Mouse (Mus musculus): ENCODE measurements around the gene Mri1. TPM values are rescaled to one million over a fixed set of nuclear protein-coding genes. Genes with fewer than 3 reads are reported as not detected.

Gene Mri1
- polyA plus RNA-seq, 1 experiment, result 10.0 TPM

DNA sequence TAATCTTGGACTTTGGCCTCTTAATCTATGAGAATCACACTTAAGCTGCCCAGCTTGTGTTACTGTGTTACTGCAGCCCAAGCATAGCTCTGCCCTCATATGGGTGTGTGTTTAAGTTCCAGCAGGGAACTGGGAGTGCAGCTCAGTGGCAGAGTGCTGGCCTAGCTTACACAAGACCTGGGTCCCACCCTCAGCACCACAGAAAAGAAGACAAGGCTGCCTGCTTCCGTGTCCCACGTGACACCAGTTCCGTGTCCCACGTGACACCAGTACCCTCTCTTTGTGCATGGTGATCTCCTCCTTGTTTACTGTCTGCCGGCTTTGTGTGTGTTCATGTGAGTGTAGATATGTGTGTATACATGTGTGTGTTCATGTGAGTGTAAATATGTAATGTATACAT is 39.0 kb downstream of the Mri1 start:
- Histone ChIP-seq H3K4me3 (ENCODE audit: insufficient read depth, low read length) (no peak overlapping the region), H3K27ac (ENCODE audit: insufficient read depth, low read depth, low read length) (no peak overlapping the region), H3K4me1 (ENCODE audit: control insufficient read depth, insufficient read depth, low read length) (peaks cover 32% of the 10 kb centered on the region)
- no peak for TF ChIP-seq CTCF (IDR thresholded peaks at IDR 0.05; ENCODE audit: low read depth, low read length)
- no peak for TF ChIP-seq POLR2A (IDR thresholded peaks at IDR 0.05; ENCODE audit: borderline replicate concordance, low read depth, low read length)

DNA sequence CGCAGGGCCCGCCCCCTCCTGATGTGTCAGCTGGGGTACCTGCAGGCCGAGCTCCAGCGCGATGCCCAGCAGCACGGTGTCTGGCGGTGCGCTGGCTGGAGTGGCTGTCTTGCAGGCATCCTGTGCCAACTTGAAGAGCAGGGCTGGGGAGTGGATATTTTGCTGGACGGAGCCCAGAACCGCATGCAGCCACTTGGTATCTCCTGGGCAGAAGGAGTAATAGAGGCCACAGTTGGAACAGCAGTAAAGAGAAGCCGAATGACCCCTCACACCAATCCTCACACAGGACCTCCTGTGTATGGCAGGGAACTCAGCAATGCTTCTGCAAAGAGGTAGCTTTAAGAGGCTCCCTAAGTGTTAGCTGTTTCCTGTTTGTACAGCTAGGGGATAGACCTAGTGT is 39.9 kb downstream of the Mri1 start:
- Histone ChIP-seq H3K4me1 (ENCODE audit: control insufficient read depth, insufficient read depth, low read length) (peaks cover 25% of the 10 kb centered on the region), H3K27ac (ENCODE audit: insufficient read depth, low read depth, low read length) (no peak overlapping the region), H3K4me3 (ENCODE audit: insufficient read depth, low read length) (no peak overlapping the region)
- no peak for TF ChIP-seq CTCF (IDR thresholded peaks at IDR 0.05; ENCODE audit: low read depth, low read length)
- TF ChIP-seq POLR2A (IDR thresholded peaks at IDR 0.05; ENCODE audit: borderline replicate concordance, low read depth, low read length), result no peak

DNA sequence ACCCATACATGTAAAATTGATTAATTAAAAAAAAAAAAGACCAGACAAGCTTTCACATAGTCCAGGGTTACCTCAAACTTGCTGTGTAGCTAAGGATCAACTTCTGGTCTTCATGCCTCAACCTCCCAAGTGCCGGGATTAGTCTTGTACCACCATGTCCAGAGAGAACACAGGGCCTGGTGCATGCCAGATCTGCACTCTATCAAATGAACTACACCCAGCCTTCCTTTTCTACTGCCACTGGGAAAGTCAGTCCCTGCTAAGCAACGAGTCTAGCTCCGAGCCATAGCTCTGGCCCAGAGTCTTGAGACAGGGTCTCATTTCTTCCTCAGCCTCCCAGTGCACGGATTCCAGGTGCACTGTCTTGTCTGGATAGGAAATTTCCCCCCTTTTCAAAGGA is 43.8 kb downstream of the Mri1 start:
- Histone ChIP-seq H3K4me3 (ENCODE audit: insufficient read depth, low read length) (no peak overlapping the region), H3K4me1 (ENCODE audit: control insufficient read depth, insufficient read depth, low read length) (peaks cover 5% of the 10 kb centered on the region), H3K27ac (ENCODE audit: insufficient read depth, low read depth, low read length) (no peak overlapping the region)
- no peak for TF ChIP-seq POLR2A (IDR thresholded peaks at IDR 0.05; ENCODE audit: borderline replicate concordance, low read depth, low read length)
- TF ChIP-seq CTCF (IDR thresholded peaks at IDR 0.05; ENCODE audit: low read depth, low read length), result no peak

DNA sequence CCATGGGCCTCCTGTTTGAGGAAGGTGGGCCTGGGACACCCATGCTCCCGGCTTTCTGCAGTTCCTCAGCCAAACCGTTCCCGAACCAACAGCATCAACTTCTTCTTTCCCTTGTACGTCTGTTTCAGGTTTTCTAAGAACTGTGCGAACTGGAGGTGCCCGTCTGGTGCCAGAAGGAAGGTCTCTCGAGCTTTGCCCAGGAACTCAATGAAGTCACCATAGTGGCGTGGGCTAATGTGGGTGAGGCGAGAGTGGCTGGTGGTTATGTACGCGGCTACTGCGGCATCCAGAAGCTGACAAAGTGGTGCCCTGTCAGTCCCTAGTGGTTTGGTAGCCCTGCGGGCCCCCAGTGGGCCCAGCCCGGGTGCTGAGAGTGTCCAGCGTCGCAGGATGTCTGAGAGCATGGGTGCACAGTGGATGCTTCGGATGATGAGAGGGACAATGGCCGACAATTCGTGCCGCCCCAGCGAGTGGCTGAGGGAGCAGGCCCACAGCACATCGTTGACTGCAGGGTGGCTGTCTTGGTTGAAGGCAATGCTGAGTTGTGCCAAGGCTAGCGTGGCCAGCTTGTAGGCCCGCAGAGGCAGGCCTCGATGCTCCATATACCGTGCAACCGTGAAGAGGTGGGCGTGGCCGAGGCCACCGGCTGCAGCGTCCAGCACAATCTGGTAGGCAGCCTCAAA is 45.1 kb downstream of the Mri1 start:
- H3K27ac ChIP-seq (ENCODE audit: insufficient read depth, low read depth, low read length), result no peak overlapping the region
- H3K4me3 ChIP-seq (ENCODE audit: insufficient read depth, low read length), result no peak overlapping the region
- H3K4me1 ChIP-seq (ENCODE audit: control insufficient read depth, insufficient read depth, low read length), result peaks cover 16% of the 10 kb centered on the region
- TF ChIP-seq POLR2A (IDR thresholded peaks at IDR 0.05; ENCODE audit: borderline replicate concordance, low read depth, low read length), result no peak
- TF ChIP-seq CTCF (IDR thresholded peaks at IDR 0.05; ENCODE audit: low read depth, low read length), result no peak

DNA sequence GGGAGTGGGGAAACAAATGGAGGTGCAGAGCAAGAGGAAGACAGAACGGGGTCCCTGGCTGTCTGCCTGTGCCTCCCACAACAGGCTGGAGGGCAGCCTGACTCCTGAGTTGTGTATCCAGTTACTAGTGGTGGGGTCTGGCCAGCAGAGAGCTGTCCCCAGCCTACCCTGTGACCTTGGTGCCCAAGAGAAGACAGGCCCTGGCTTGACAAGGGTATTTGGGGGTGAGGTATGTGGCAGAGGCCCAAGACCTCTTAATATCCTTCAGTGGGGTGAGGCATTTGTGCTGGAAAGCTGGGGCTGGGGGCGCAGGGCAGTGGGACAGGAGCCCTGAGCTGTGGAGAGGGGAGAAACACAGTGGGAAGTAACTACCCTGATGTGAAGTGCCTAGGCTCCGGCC is 45.9 kb downstream of the Mri1 start:
- H3K27ac ChIP-seq (ENCODE audit: insufficient read depth, low read depth, low read length), result no peak overlapping the region
- no peak for TF ChIP-seq CTCF (IDR thresholded peaks at IDR 0.05; ENCODE audit: low read depth, low read length)
- TF ChIP-seq POLR2A (IDR thresholded peaks at IDR 0.05; ENCODE audit: borderline replicate concordance, low read depth, low read length), result no peak
- no peak overlapping the region for H3K4me3 ChIP-seq (ENCODE audit: insufficient read depth, low read length)
- H3K4me1 ChIP-seq (ENCODE audit: control insufficient read depth, insufficient read depth, low read length), result peaks cover 20% of the 10 kb centered on the region

DNA sequence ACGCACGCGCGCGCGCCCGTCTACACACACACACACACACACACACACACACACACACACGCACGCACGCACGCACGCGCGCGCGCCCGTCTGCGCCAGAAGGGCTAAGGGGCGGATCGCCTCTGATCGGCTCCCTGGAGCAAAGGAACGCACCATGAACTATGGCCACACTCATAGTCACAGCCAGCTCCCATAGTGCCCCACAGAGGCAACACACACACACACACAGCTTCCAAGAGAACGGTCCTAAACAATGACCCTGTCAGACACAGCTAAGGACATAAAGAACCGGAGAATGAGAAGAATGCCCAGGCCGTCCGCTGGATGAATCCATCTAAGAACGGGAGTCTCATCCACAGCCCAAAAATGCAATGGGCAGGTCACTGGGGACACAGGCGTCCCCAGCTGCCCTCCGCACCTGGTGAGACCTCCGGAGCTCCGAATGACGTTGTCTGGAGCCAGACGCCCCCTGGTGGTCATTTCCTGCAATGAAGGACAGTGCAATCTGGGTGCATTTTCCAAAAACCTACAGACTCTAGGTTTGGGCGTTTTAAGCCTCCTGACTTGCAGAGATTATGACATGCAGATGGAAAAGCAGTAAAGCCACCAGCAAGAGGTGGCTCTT is 46.8 kb downstream of the Mri1 start:
- peak; percentile 91 for TF ChIP-seq CTCF (IDR thresholded peaks at IDR 0.05; ENCODE audit: low read depth, low read length)
- TF ChIP-seq POLR2A (IDR thresholded peaks at IDR 0.05; ENCODE audit: borderline replicate concordance, low read depth, low read length), result no peak
- Histone ChIP-seq H3K4me1 (ENCODE audit: control insufficient read depth, insufficient read depth, low read length) (peaks cover 29% of the 10 kb centered on the region), H3K4me3 (ENCODE audit: insufficient read depth, low read length) (no peak overlapping the region), H3K27ac (ENCODE audit: insufficient read depth, low read depth, low read length) (no peak overlapping the region)

DNA sequence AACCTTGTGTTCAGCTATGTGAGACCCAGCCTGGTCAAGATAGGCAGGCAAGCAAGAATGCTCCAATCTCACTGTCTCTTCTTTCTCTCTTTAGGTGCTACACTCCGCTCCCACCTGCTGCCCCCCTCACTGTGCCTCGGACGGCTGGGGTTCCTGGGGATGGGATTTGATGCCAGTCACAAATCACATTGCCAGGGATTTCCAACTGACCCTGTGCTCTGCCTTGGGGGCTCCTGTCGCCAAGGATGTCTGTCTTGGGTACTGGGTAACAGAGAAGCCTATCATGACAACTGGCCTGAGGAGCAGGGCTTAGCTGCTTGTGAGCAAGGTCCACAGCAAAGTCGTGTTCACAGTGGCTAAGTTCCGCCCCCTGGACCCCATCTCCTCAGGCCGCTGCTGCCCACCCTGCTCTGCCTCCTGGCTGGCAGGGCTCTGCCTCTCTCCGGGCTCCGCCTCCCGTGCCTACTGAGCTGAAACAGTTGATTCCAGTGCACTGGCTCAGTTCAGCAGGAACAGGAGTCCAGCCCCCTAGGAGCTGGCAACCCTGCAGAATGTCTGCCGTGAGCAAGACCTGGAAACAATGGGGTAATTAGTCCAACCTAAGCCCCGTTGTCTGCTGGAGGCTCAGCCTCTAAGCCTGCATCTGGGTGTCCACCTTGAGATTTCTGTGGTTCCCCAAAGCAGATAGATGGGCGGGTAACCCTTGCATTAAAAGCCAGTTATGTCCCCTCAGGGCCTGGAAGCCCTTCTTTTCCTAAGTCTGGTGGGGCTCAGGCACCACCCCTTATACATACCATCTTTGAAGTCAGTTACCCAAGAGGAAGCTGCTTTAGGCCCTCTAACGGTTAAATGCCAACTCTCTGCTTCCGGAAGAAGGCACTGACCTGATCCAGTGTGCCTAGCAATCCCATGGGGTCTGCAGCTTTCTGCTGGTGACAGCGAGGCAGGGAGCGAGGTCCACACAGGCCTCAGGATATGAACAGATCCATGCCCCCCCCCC is 48.4 kb downstream of the Mri1 start:
- Histone ChIP-seq H3K4me3 (ENCODE audit: insufficient read depth, low read length) (peak overlapping the region; percentile 43), H3K4me1 (ENCODE audit: control insufficient read depth, insufficient read depth, low read length) (peaks cover 36% of the 10 kb centered on the region), H3K27ac (ENCODE audit: insufficient read depth, low read depth, low read length) (peak overlapping the region; percentile 86)
- TF ChIP-seq POLR2A (IDR thresholded peaks at IDR 0.05; ENCODE audit: borderline replicate concordance, low read depth, low read length) (no peak), CTCF (IDR thresholded peaks at IDR 0.05; ENCODE audit: low read depth, low read length) (no peak)

DNA sequence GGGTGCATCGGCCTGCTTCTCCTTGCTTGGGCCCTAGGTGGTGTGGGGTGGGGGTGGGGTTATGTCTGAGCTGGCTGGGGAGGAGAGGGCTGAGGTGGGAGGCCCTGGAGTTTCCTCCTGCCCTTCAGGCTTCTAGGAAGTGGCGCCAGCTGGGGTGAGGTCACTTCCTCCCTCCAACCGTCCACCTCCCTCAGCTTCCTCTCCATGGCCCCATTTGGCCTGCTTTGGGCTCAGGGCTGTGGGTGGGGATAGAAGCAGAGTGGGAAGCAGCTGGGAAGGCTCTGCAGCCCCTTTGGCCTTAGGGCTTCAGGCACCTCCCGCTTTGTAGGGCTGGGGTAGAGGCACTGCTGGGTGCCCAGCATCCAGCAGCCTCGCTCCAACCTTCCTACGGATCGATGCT is 49.3 kb downstream of the Mri1 start:
- TF ChIP-seq POLR2A (IDR thresholded peaks at IDR 0.05; ENCODE audit: borderline replicate concordance, low read depth, low read length) (no peak), CTCF (IDR thresholded peaks at IDR 0.05; ENCODE audit: low read depth, low read length) (no peak)
- Histone ChIP-seq H3K27ac (ENCODE audit: insufficient read depth, low read depth, low read length) (peak overlapping the region; percentile 86), H3K4me1 (ENCODE audit: control insufficient read depth, insufficient read depth, low read length) (peaks cover 36% of the 10 kb centered on the region), H3K4me3 (ENCODE audit: insufficient read depth, low read length) (peak overlapping the region; percentile 43)

DNA sequence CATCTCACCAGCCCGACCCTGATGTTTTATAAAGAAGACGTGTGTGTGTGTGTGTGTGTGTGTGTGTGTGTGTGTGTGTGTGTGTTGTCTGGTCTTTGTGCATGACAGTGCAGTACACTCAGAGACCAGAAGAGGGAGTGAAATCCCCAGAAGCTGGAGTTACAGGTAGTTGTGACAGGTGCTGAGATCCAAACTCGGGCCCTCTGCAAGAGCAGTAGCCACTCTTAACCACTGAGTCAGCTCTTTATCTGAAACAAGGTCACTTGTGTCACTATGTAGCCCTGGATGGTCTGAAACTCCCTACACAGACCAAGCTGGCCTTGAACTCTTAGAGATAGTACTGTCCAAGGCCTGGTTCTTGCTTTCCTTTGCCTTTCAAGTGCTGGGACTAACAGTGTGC is 50.5 kb downstream of the Mri1 start:
- Histone ChIP-seq H3K4me1 (ENCODE audit: control insufficient read depth, insufficient read depth, low read length) (peaks cover 36% of the 10 kb centered on the region), H3K4me3 (ENCODE audit: insufficient read depth, low read length) (no peak overlapping the region), H3K27ac (ENCODE audit: insufficient read depth, low read depth, low read length) (peak overlapping the region; percentile 73)
- TF ChIP-seq POLR2A (IDR thresholded peaks at IDR 0.05; ENCODE audit: borderline replicate concordance, low read depth, low read length), result no peak
- TF ChIP-seq CTCF (IDR thresholded peaks at IDR 0.05; ENCODE audit: low read depth, low read length), result no peak

Measured in bone marrow macrophage, adult 2 months (primary cell).